8 mouse cellular contexts compared by ENCODE assay signal in genomic region chr2:71368086-71368485, GRCm38 (mm10). TPM values are rescaled to one million over a fixed set of nuclear protein-coding genes. Genes with fewer than 3 reads are reported as not detected.
A peak's percentile ranks its signal among the peaks of the same experiment; 100 is the strongest.
DNase-seq lines count a peak whose midpoint lies in the region; ATAC-seq and TF ChIP-seq lines count a peak whose summit lies in the region.

No protein-coding gene starts in this region.

- WGBS in lung, embryonic 14.5 days, result 33% methylated on average over 8 of the region's 8 CpGs
- 34% methylated on average over 8 of the region's 8 CpGs for WGBS in embryonic facial prominence, embryonic 15.5 days
- WGBS in intestine, embryonic 15.5 days, result 42% methylated on average over 8 of the region's 8 CpGs
- 37% methylated on average over 8 of the region's 8 CpGs for WGBS in neural tube, embryonic 14.5 days

- no peak overlapping the region for H3K27ac ChIP-seq in lung, embryonic 14.5 days (ENCODE audit: low read depth)
- H3K27ac ChIP-seq in embryonic facial prominence, embryonic 15.5 days (replicated peaks), result no peak overlapping the region
- H3K27ac ChIP-seq in intestine, embryonic 15.5 days, result no peak overlapping the region
- no peak overlapping the region for H3K27ac ChIP-seq in neural tube, embryonic 14.5 days (ENCODE audit: low read depth, low read length)

- TF ChIP-seq CTCF in lung, embryonic 14.5 days (IDR thresholded peaks at IDR 0.05; ENCODE audit: low read depth), result no peak

- peak; percentile 11 for DNase-seq in lung, embryonic 14.5 days
- DNase-seq in lung, postnatal 25 days (ENCODE audit: low spot score), result no peak
- no peak for DNase-seq in MN1 (ENCODE audit: low spot score)
- no peak for DNase-seq in adrenal gland, adult 8-10 months
- DNase-seq in thymus, adult 18-20 months, result no peak

- peak overlapping the region; percentile 72 for H3K4me3 ChIP-seq in lung, embryonic 14.5 days (ENCODE audit: low read depth, low read length)
- H3K4me3 ChIP-seq in embryonic facial prominence, embryonic 15.5 days (replicated peaks), result peak overlapping the region; percentile 71; the same call in 1 of the 2 replicates
- no peak overlapping the region for H3K4me3 ChIP-seq in intestine, embryonic 15.5 days (replicated peaks)
- H3K4me3 ChIP-seq in neural tube, embryonic 14.5 days (ENCODE audit: low read depth, low read length), result no peak overlapping the region

- no peaks in the 10 kb centered on the region for H3K9me3 ChIP-seq in lung, embryonic 14.5 days (ENCODE audit: low read depth, low read length)
- no peaks in the 10 kb centered on the region for H3K9me3 ChIP-seq in embryonic facial prominence, embryonic 15.5 days (replicated peaks)
- H3K9me3 ChIP-seq in intestine, embryonic 15.5 days, result no peaks in the 10 kb centered on the region
- no peaks in the 10 kb centered on the region for H3K9me3 ChIP-seq in neural tube, embryonic 14.5 days (ENCODE audit: control insufficient read depth, low read length)

- no peak overlapping the region for H3K9ac ChIP-seq in lung, embryonic 14.5 days
- no peak overlapping the region for H3K9ac ChIP-seq in embryonic facial prominence, embryonic 15.5 days
- no peak overlapping the region for H3K9ac ChIP-seq in intestine, embryonic 15.5 days
- H3K9ac ChIP-seq in neural tube, embryonic 14.5 days (replicated peaks; ENCODE audit: low read depth, low read length), result no peak overlapping the region

- peaks cover 3% of the 10 kb centered on the region; the same call in 1 of the 2 replicates for H3K4me1 ChIP-seq in lung, embryonic 14.5 days (ENCODE audit: insufficient read depth)
- peaks cover 14% of the 10 kb centered on the region for H3K4me1 ChIP-seq in embryonic facial prominence, embryonic 15.5 days
- H3K4me1 ChIP-seq in intestine, embryonic 15.5 days (replicated peaks), result no peaks in the 10 kb centered on the region
- H3K4me1 ChIP-seq in neural tube, embryonic 14.5 days (ENCODE audit: control insufficient read depth, insufficient read depth, low read length), result peaks cover 7% of the 10 kb centered on the region; the same call in 1 of the 2 replicates

- H3K27me3 ChIP-seq in lung, embryonic 14.5 days (ENCODE audit: insufficient read depth, low read length), result no peaks in the 10 kb centered on the region
- H3K27me3 ChIP-seq in embryonic facial prominence, embryonic 15.5 days, result no peaks in the 10 kb centered on the region
- no peaks in the 10 kb centered on the region for H3K27me3 ChIP-seq in intestine, embryonic 15.5 days (replicated peaks)
- H3K27me3 ChIP-seq in neural tube, embryonic 14.5 days (ENCODE audit: control insufficient read depth, insufficient read depth, low read length), result no peaks in the 10 kb centered on the region

- H3K4me2 ChIP-seq in lung, embryonic 14.5 days, result peak overlapping the region; percentile 79
- H3K4me2 ChIP-seq in embryonic facial prominence, embryonic 15.5 days (replicated peaks), result peak overlapping the region; percentile 64
- peak overlapping the region; percentile 7; the same call in 1 of the 2 replicates for H3K4me2 ChIP-seq in intestine, embryonic 15.5 days (replicated peaks)
- H3K4me2 ChIP-seq in neural tube, embryonic 14.5 days (ENCODE audit: low read depth, low read length), result peak overlapping the region; percentile 18; the same call in 1 of the 2 replicates

- no peak for ATAC-seq in lung, embryonic 14.5 days (ENCODE audit: insufficient read depth)
- no peak for ATAC-seq in embryonic facial prominence, embryonic 15.5 days (ENCODE audit: insufficient number of reproducible peaks, low FRiP score, low TSS enrichment, low read depth)
- no peak for ATAC-seq in intestine, embryonic 15.5 days
- no peak for ATAC-seq in neural tube, embryonic 14.5 days (ENCODE audit: low read depth)

- H3K36me3 ChIP-seq in lung, embryonic 14.5 days (ENCODE audit: insufficient read depth), result no peaks in the 10 kb centered on the region
- H3K36me3 ChIP-seq in embryonic facial prominence, embryonic 15.5 days, result no peaks in the 10 kb centered on the region
- H3K36me3 ChIP-seq in intestine, embryonic 15.5 days, result no peaks in the 10 kb centered on the region
- no peaks in the 10 kb centered on the region for H3K36me3 ChIP-seq in neural tube, embryonic 14.5 days (ENCODE audit: control insufficient read depth, insufficient read depth, low read length)

RNA-seq across cellular contexts. Expression of gene Slc25a12, which starts 0.5 kb away (rescaled TPM):
- 29.1 and 32.2 TPM in 2 replicates for polyA plus RNA-seq in lung, embryonic 14.5 days (2014; fragmentation: Nextera tagmentation; extraction: Ambion mirVana)
- 36.5 and 39.6 TPM in 2 replicates for polyA plus RNA-seq in embryonic facial prominence, embryonic 15.5 days (2015; fragmentation: Nextera tagmentation; extraction: Ambion mirVana)
- polyA plus RNA-seq in intestine, embryonic 15.5 days (2015; fragmentation: Nextera tagmentation; extraction: Ambion mirVana), result 27.3 and 29.2 TPM in 2 replicates
- 110 and 129 TPM in 2 replicates for polyA plus RNA-seq in neural tube, embryonic 14.5 days (2014; fragmentation: Nextera tagmentation; extraction: Ambion mirVana)
- total RNA-seq in adrenal gland, adult 8-10 months (2022), result 100 to 1,000 TPM in 3 of 4 experiments, 10 to 100 TPM in 1; 95.3 to 120 (median 107) TPM

RNA-seq across cellular contexts. Expression of gene Hat1, which starts 20.7 kb away (rescaled TPM):
- polyA plus RNA-seq in lung, embryonic 14.5 days (2014; fragmentation: Nextera tagmentation; extraction: Ambion mirVana), result 147 and 149 TPM in 2 replicates
- 95.8 and 101 TPM in 2 replicates for polyA plus RNA-seq in embryonic facial prominence, embryonic 15.5 days (2015; fragmentation: Nextera tagmentation; extraction: Ambion mirVana)
- polyA plus RNA-seq in intestine, embryonic 15.5 days (2015; fragmentation: Nextera tagmentation; extraction: Ambion mirVana), result 107 and 125 TPM in 2 replicates
- polyA plus RNA-seq in neural tube, embryonic 14.5 days (2014; fragmentation: Nextera tagmentation; extraction: Ambion mirVana), result 41.6 and 42.1 TPM in 2 replicates
- total RNA-seq in adrenal gland, adult 8-10 months (2022), result 10 to 100 TPM; 26.5 to 31.3 (median 28.3) TPM

Comparison
In these comparisons a context has a peak if more than half of its experiments do, and no peak if none do; other contexts are left out.
1. H3K4me2 ChIP-seq: peak in every context shown above with its lines; median percentile 79 in lung, embryonic 14.5 days; 64 in embryonic facial prominence, embryonic 15.5 days; 18 in neural tube, embryonic 14.5 days; 7 in intestine, embryonic 15.5 days.
2. H3K4me3 ChIP-seq: peak in lung, embryonic 14.5 days (single experiment) and embryonic facial prominence, embryonic 15.5 days (single experiment); none in intestine, embryonic 15.5 days (single experiment) and neural tube, embryonic 14.5 days (single experiment).